Mouse (Mus musculus): ENCODE measurements around the gene Dnaic2. TPM values are rescaled to one million over a fixed set of nuclear protein-coding genes. Genes with fewer than 3 reads are reported as not detected.

The Dnaic2 gene
- polyA plus RNA-seq, 1 experiment from 2014 or later: 0.14 TPM

- no peaks in the 10 kb centered on the region for H3K4me1 ChIP-seq (replicated peaks; ENCODE audit: control insufficient read depth, insufficient read depth, low read length)
- H3K27me3 ChIP-seq (replicated peaks; ENCODE audit: control insufficient read depth, insufficient read depth, low read length): no peaks in the 10 kb centered on the region
- WGBS: 80% methylated on average over 12 of the region's 12 CpGs
- H3K9ac ChIP-seq (ENCODE audit: low read length): no peak overlapping the region
- no peak overlapping the region for H3K4me2 ChIP-seq (ENCODE audit: low read length)
- no peak overlapping the region for H3K4me3 ChIP-seq (ENCODE audit: low read depth, low read length)
- DNase-seq (ENCODE audit: low spot score): no peak
- no peaks in the 10 kb centered on the region for H3K36me3 ChIP-seq (ENCODE audit: control insufficient read depth, insufficient read depth, low read length)
- no peak for ATAC-seq (replicated peaks; ENCODE audit: low FRiP score, low TSS enrichment, low read depth)
- H3K9me3 ChIP-seq (ENCODE audit: control insufficient read depth, low read length): no peaks in the 10 kb centered on the region
- H3K27ac ChIP-seq (ENCODE audit: low read depth): no peak overlapping the region
Observed at GRCm38 (mm10) chr11:114711861-114712260, 15.3 kb upstream of the Dnaic2 start.

GRCm38 (mm10) chr11:114714526-114714925, 12.7 kb upstream of the Dnaic2 start:
- ATAC-seq (replicated peaks; ENCODE audit: low FRiP score, low TSS enrichment, low read depth) (no peak), DNase-seq (ENCODE audit: low spot score) (no peak)
- H3K36me3 ChIP-seq (ENCODE audit: control insufficient read depth, insufficient read depth, low read length): no peaks in the 10 kb centered on the region
- no peak overlapping the region for H3K27ac ChIP-seq (ENCODE audit: low read depth)
- H3K4me1 ChIP-seq (replicated peaks; ENCODE audit: control insufficient read depth, insufficient read depth, low read length): no peaks in the 10 kb centered on the region
- no peak overlapping the region for H3K4me2 ChIP-seq (ENCODE audit: low read length)
- WGBS: 90% methylated on average over 6 of the region's 6 CpGs
- H3K9ac ChIP-seq (ENCODE audit: low read length): no peak overlapping the region
- no peaks in the 10 kb centered on the region for H3K9me3 ChIP-seq (ENCODE audit: control insufficient read depth, low read length)
- H3K27me3 ChIP-seq (replicated peaks; ENCODE audit: control insufficient read depth, insufficient read depth, low read length): no peaks in the 10 kb centered on the region
- H3K4me3 ChIP-seq (ENCODE audit: low read depth, low read length): no peak overlapping the region

GRCm38 (mm10) chr11:114715531-114715930, 11.7 kb upstream of the Dnaic2 start:
- H3K4me1 ChIP-seq (replicated peaks; ENCODE audit: control insufficient read depth, insufficient read depth, low read length): no peaks in the 10 kb centered on the region
- no peak for ATAC-seq (replicated peaks; ENCODE audit: low FRiP score, low TSS enrichment, low read depth)
- no peak for DNase-seq (ENCODE audit: low spot score)
- H3K27me3 ChIP-seq (replicated peaks; ENCODE audit: control insufficient read depth, insufficient read depth, low read length): no peaks in the 10 kb centered on the region
- no peaks in the 10 kb centered on the region for H3K9me3 ChIP-seq (ENCODE audit: control insufficient read depth, low read length)
- H3K4me3 ChIP-seq (ENCODE audit: low read depth, low read length): no peak overlapping the region
- no peak overlapping the region for H3K27ac ChIP-seq (ENCODE audit: low read depth)
- H3K9ac ChIP-seq (ENCODE audit: low read length): no peak overlapping the region
- H3K4me2 ChIP-seq (ENCODE audit: low read length): no peak overlapping the region
- WGBS: 60% methylated on average over 7 of the region's 7 CpGs
- no peaks in the 10 kb centered on the region for H3K36me3 ChIP-seq (ENCODE audit: control insufficient read depth, insufficient read depth, low read length)

GRCm38 (mm10) chr11:114720535-114720934, 6.7 kb upstream of the Dnaic2 start:
- Histone ChIP-seq H3K9ac (ENCODE audit: low read length) (no peak overlapping the region), H3K27me3 (replicated peaks; ENCODE audit: control insufficient read depth, insufficient read depth, low read length) (no peaks in the 10 kb centered on the region), H3K36me3 (ENCODE audit: control insufficient read depth, insufficient read depth, low read length) (no peaks in the 10 kb centered on the region), H3K4me3 (ENCODE audit: low read depth, low read length) (no peak overlapping the region), H3K9me3 (ENCODE audit: control insufficient read depth, low read length) (no peaks in the 10 kb centered on the region), H3K4me2 (ENCODE audit: low read length) (no peak overlapping the region), H3K4me1 (replicated peaks; ENCODE audit: control insufficient read depth, insufficient read depth, low read length) (no peaks in the 10 kb centered on the region), H3K27ac (ENCODE audit: low read depth) (no peak overlapping the region)
- no peak for DNase-seq (ENCODE audit: low spot score)
- no peak for ATAC-seq (replicated peaks; ENCODE audit: low FRiP score, low TSS enrichment, low read depth)
- 91% methylated on average over 10 of the region's 10 CpGs for WGBS

GRCm38 (mm10) chr11:114722438-114722837, 4.8 kb upstream of the Dnaic2 start:
- no peak for DNase-seq (ENCODE audit: low spot score)
- Histone ChIP-seq H3K27ac (ENCODE audit: low read depth) (no peak overlapping the region), H3K9ac (ENCODE audit: low read length) (no peak overlapping the region), H3K27me3 (replicated peaks; ENCODE audit: control insufficient read depth, insufficient read depth, low read length) (no peaks in the 10 kb centered on the region), H3K36me3 (ENCODE audit: control insufficient read depth, insufficient read depth, low read length) (no peaks in the 10 kb centered on the region), H3K4me1 (replicated peaks; ENCODE audit: control insufficient read depth, insufficient read depth, low read length) (no peaks in the 10 kb centered on the region; the same call in 1 of the 2 replicates), H3K4me3 (ENCODE audit: low read depth, low read length) (no peak overlapping the region), H3K4me2 (ENCODE audit: low read length) (no peak overlapping the region), H3K9me3 (ENCODE audit: control insufficient read depth, low read length) (no peaks in the 10 kb centered on the region)
- 78% methylated on average over 8 of the region's 8 CpGs for WGBS
- no peak for ATAC-seq (replicated peaks; ENCODE audit: low FRiP score, low TSS enrichment, low read depth)

- Histone ChIP-seq H3K36me3 (ENCODE audit: control insufficient read depth, insufficient read depth, low read length) (no peaks in the 10 kb centered on the region), H3K4me3 (ENCODE audit: low read depth, low read length) (no peak overlapping the region), H3K27ac (ENCODE audit: low read depth) (no peak overlapping the region), H3K4me1 (replicated peaks; ENCODE audit: control insufficient read depth, insufficient read depth, low read length) (no peaks in the 10 kb centered on the region; the same call in 1 of the 2 replicates), H3K9me3 (ENCODE audit: control insufficient read depth, low read length) (no peaks in the 10 kb centered on the region), H3K9ac (ENCODE audit: low read length) (no peak overlapping the region), H3K27me3 (replicated peaks; ENCODE audit: control insufficient read depth, insufficient read depth, low read length) (no peaks in the 10 kb centered on the region), H3K4me2 (ENCODE audit: low read length) (no peak overlapping the region)
- ATAC-seq (replicated peaks; ENCODE audit: low FRiP score, low TSS enrichment, low read depth): no peak
- 73% methylated on average over 13 of the region's 13 CpGs for WGBS
- DNase-seq (ENCODE audit: low spot score): no peak
Observed at GRCm38 (mm10) chr11:114723030-114723429, 4.2 kb upstream of the Dnaic2 start.

GRCm38 (mm10) chr11:114724787-114725590, 2.2 kb upstream of the Dnaic2 start:
- WGBS: 54% methylated on average over 11 of the region's 11 CpGs
- no peak for ATAC-seq (replicated peaks; ENCODE audit: low FRiP score, low TSS enrichment, low read depth)

GRCm38 (mm10) chr11:114727826-114728186, 598 bp downstream of the Dnaic2 start:
- ATAC-seq (replicated peaks; ENCODE audit: low FRiP score, low TSS enrichment, low read depth): no peak
- H3K4me3 ChIP-seq (ENCODE audit: low read depth, low read length): no peak overlapping the region
- no peaks in the 10 kb centered on the region for H3K27me3 ChIP-seq (replicated peaks; ENCODE audit: control insufficient read depth, insufficient read depth, low read length)
- 32% methylated on average over 5 of the region's 5 CpGs for WGBS
- H3K36me3 ChIP-seq (ENCODE audit: control insufficient read depth, insufficient read depth, low read length): no peaks in the 10 kb centered on the region
- DNase-seq (ENCODE audit: low spot score): no peak
- no peak overlapping the region for H3K9ac ChIP-seq (ENCODE audit: low read length)
- H3K9me3 ChIP-seq (ENCODE audit: control insufficient read depth, low read length): no peaks in the 10 kb centered on the region
- no peak overlapping the region for H3K27ac ChIP-seq (ENCODE audit: low read depth)
- H3K4me1 ChIP-seq (replicated peaks; ENCODE audit: control insufficient read depth, insufficient read depth, low read length): no peaks in the 10 kb centered on the region; the same call in 1 of the 2 replicates
- peak overlapping the region; percentile 52 for H3K4me2 ChIP-seq (ENCODE audit: low read length)

More at GRCm38 (mm10) chr11:114724787-114725590, 2.2 kb upstream of the Dnaic2 start:
- Histone ChIP-seq H3K4me3 (ENCODE audit: low read depth, low read length) (no peak overlapping the region), H3K9ac (ENCODE audit: low read length) (no peak overlapping the region), H3K36me3 (ENCODE audit: control insufficient read depth, insufficient read depth, low read length) (no peaks in the 10 kb centered on the region), H3K4me1 (replicated peaks; ENCODE audit: control insufficient read depth, insufficient read depth, low read length) (no peaks in the 10 kb centered on the region; the same call in 1 of the 2 replicates), H3K9me3 (ENCODE audit: control insufficient read depth, low read length) (no peaks in the 10 kb centered on the region), H3K27me3 (replicated peaks; ENCODE audit: control insufficient read depth, insufficient read depth, low read length) (no peaks in the 10 kb centered on the region), H3K4me2 (ENCODE audit: low read length) (no peak overlapping the region), H3K27ac (ENCODE audit: low read depth) (no peak overlapping the region)
- DNase-seq (ENCODE audit: low spot score): no peak

GRCm38 (mm10) chr11:114728333-114728732, 1.1 kb downstream of the Dnaic2 start:
- 51% methylated on average over 5 of the region's 5 CpGs for WGBS
- Histone ChIP-seq H3K9ac (ENCODE audit: low read length) (no peak overlapping the region), H3K27me3 (replicated peaks; ENCODE audit: control insufficient read depth, insufficient read depth, low read length) (no peaks in the 10 kb centered on the region), H3K36me3 (ENCODE audit: control insufficient read depth, insufficient read depth, low read length) (no peaks in the 10 kb centered on the region), H3K4me3 (ENCODE audit: low read depth, low read length) (no peak overlapping the region), H3K9me3 (ENCODE audit: control insufficient read depth, low read length) (no peaks in the 10 kb centered on the region), H3K4me2 (ENCODE audit: low read length) (no peak overlapping the region), H3K4me1 (replicated peaks; ENCODE audit: control insufficient read depth, insufficient read depth, low read length) (no peaks in the 10 kb centered on the region; the same call in 1 of the 2 replicates), H3K27ac (ENCODE audit: low read depth) (no peak overlapping the region)
- ATAC-seq (replicated peaks; ENCODE audit: low FRiP score, low TSS enrichment, low read depth) (no peak), DNase-seq (ENCODE audit: low spot score) (no peak)

Data from intestine, embryonic 14.5 days (tissue).